Mouse (Mus musculus): ENCODE results near the gene Rpl41.

The Rpl41 gene

DNA sequence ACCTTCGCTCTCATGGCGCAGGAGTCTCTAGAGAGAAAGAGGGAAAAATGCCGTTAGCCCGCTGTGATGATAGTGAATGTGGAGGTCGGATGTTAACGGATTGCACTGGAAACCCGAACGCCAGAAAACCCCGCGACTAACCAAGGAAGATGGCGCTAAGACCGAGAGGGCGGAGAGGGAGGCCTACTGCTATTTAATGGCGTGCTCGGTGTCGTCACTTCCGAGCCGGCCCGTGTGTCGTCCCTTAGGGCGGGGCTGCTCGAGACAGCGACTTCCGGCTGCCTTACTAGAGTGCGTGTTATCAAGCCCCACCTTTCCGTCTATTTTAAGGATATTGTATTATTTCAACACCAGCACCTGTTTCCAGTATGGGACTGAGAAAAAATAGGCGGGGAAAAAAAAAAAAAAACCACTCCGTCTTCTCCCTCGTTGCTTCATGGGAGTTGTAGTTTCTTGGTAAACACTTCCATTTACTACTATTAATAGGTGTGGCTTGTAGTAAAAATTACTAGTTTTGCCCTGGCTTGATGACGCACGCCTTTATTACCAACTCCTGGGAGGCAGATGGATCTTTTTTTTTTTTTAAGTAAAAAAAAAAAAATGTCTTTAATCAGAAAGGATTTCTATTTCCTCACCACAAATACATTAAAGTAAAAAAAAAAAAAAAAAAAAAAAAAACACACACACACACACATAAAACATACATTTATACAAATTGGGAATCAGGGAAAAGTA is at the start of gene Rpl41:
TSS of gene Rpl41 (minus strand) at position 359 of the 735 bp plus-strand sequence.
- peak; percentile 83 for DNase-seq (ENCODE audit: low spot score)

- DNase-seq (ENCODE audit: low spot score), result no peak
These were observed 49.4 kb upstream of the Rpl41 start for GRCm38 (mm10) chr10:128598476-128598875.

GRCm38 (mm10) chr10:128592797-128593196 is 43.7 kb upstream of the Rpl41 start:
- no peak for DNase-seq (ENCODE audit: low spot score)

DNA sequence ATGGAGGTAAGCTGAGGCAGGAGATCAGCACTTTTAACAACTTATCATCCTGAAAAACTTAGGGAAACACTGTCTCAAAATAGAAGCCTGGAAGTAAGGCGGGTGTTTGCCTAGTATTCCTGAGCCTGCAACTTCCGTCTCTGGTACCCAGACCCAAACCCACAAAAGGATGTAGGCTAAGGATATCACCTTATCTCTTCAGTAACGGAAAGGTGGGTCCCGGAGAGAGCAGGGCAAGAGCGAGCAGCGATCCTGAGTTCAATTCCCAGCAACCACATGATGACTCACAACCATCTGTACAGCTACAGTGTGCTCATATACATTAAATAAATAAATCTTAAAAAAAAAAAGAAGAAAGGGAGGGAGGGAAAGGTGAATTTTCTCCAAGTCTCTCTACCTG is 42.3 kb upstream of the Rpl41 start:
- no peak for DNase-seq (ENCODE audit: low spot score)

GRCm38 (mm10) chr10:128590193-128590690 is 41.1 kb upstream of the Rpl41 start:
- DNase-seq (ENCODE audit: low spot score), result peak; percentile 72

- peak; percentile 64 for DNase-seq (ENCODE audit: low spot score)
These were observed 40.5 kb upstream of the Rpl41 start, which contains the start of gene Erbb3 for GRCm38 (mm10) chr10:128589464-128590192. TSS of gene Erbb3 (minus strand) at chr10:128589652.

DNA sequence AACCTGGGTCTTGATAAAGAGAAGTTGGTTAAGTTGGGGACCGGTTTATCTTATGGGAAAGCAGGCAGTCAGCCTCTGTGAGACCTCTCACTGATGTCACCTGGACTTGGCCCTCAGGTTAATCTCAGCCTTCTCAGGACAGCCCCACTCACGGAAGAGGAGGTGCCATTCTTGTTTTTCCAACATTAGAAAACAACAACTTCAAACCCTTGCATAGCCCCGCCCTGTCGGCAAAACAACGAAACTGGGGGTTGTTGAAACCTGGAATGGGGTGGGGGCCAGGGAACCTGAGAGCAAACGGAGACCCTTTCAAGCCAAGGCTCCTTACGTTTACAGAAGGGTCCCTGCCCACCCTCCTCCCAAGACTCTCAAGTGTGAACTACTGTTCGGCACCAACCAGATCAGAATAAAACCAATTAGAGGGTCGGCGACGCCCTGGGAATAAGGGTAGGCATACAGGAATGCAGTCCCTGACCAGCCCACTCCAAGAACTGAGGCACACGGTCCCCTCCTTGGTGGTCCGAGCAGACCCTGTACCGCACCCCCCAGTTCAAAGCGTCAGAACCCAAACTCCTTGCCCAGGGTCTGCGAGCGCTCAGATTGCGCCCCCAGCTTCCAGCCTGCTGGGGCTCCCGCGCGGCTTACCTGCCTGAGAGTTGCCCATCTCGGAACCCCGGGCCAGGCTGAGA is 39.8 kb upstream of the Rpl41 start:
- DNase-seq (ENCODE audit: low spot score), result no peak

- no peak for DNase-seq (ENCODE audit: low spot score)
These were observed 39.0 kb upstream of the Rpl41 start for GRCm38 (mm10) chr10:128588136-128588535.

GRCm38 (mm10) chr10:128587697-128588096 is 38.6 kb upstream of the Rpl41 start:
- no peak for DNase-seq (ENCODE audit: low spot score)

DNA sequence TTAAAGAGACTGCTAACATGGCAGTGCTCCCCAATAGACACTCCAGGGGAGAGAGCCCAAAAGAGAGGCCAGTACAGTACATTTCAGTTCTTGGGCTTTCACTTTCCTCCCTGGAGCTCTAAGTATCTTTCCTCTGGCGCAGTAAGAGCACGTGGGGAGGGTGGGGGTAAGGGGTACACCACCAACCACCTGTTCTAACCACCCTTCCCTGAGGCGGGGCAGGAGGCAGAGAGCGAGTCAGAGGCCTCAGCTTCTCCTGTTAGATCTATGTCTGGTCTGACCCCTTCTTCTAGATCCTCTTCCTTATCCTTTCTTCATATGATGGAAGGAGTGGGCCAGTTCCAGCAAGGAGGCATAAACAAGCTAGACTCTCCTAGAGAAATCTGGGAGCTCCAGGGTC is 38.0 kb upstream of the Rpl41 start:
- no peak for DNase-seq (ENCODE audit: low spot score)

DNA sequence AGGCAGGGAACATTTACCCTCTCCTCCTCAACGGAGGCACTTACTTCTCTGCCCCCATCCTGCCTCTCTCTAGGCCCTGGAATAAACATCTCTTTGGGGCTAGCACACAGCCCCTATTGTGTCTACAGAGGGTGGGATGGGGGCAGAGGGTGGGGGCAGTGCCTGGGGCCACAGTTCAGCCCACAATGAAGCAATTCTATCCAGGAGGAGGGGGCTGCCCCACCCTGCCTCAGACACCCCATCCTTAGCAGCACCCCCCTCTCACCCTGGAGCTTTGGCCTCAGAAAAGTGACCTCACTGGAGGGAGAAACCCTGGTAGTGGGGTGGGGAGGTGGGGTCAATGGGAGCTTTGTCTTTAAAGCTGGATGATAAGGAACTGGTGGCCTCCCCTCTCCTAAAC is 37.4 kb upstream of the Rpl41 start:
- DNase-seq (ENCODE audit: low spot score), result no peak

DNA sequence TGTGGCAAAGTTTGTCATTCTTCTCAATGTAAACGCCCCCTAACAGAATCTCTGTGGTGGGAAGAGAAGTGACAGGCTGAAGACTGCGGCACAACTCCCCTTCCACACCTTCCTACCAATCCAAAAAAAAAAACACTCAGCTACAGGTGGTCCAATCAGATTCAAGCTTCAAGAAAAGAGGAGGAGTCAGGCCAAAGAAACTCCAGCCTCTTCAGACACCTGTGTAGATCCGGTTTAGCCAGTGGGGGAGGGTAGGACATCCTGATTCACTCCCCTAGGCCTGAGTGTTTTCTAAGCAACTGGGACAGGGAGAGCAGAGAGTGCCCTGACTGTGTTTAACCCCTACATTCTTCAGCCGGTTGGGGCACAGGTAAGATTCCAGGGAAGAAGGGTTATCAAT is 35.3 kb upstream of the Rpl41 start:
- DNase-seq (ENCODE audit: low spot score), result peak; percentile 56

- peak; percentile 39 for DNase-seq (ENCODE audit: low spot score)
These were observed 34.5 kb upstream of the Rpl41 start for GRCm38 (mm10) chr10:128583644-128584043.

- no peak for DNase-seq (ENCODE audit: low spot score)
These were observed 30.6 kb upstream of the Rpl41 start for GRCm38 (mm10) chr10:128579731-128580130.

DNA sequence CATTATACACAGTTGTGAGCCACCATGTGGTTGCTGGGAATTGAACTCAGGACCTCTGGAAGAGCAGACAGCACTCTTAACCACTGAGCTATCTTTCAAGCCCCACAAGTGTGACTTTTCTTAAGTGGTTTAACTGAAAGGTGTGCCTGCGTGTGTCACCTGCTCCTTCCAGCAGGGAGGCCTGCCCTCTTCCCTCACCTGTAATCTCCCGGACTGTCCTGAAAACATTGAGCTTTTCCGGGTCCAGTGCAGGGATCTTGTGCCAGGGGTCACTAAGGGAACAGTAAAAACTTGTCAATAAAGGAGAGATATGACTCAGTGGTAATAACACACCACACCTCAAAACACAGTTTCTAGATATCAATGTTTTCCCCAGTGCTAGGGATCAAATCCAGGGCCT is 30.2 kb upstream of the Rpl41 start:
- no peak for DNase-seq (ENCODE audit: low spot score)

DNA sequence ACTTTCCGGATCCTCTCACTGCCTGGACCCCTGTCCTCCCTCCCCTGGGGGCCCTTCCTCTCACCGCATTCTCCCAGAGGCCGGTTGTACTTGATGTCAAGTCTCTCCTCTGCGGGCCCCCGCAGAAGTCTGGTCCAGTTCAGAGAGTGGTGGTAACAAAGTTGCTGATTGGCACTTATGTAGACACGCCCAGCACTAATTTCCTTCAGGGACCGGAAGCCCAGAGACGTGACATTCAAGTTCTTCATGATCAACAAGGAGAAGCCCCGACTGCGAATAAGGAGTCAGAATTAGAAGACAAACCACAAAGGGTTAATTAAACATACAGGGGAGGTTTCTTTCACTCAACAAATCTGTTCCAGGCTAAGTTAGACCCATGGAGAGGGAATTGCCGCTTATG is 29.2 kb upstream of the Rpl41 start:
- DNase-seq (ENCODE audit: low spot score), result no peak

DNA sequence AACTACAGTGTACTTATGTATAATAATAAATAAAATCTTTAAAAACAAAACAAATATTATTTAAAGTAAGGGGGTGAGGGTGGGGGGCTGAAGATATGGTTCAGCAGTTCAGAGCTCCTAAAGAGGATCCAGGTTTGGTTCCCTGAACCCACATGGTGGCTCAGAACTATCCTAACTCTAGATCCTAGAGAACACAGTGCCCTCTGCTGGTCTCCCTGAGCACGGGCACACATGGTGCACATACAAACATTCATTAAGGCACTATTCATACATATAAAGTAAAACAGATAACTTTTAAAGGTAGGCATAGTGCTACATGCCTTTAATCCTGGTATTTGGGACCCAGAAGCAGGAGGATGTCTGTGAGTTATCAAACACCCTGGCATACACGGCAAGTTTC is 26.0 kb upstream of the Rpl41 start:
- no peak for DNase-seq (ENCODE audit: low spot score)

DNA sequence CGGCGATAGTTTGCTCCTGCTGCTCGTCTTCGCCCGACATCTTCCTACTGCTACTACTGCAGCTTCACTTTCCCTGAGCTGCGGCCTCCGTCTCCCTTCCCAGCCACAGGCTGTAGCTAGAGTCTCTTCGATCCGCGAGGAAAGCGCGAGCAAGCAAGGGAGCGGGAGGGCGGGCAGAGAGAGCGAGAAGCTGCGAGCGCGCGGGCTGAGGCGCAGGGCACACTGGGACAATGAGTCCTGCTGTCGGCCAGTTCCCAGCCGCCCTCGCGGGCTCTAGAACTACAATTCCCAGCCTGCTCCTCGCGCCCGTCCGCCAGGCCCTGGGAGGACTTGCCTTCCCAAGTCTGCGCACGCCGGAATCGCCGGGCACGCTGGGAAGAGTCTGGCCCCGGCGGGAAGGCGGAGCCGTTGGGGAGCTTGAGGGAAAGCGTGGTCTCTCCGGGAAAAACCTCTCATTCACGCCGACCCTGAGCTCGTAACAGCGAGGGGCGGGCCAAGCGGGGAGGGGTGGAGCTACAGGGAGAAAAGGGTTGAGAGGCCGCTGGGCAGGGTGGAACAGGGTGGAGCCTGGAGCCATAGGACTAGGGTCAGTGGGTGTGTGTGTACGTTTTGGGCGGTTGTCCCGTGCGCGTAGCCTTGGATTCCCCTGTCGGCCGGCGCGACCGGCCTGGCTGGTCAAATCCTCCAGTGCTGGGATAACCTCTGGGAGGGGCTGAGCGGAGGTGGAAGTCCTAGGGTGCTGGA is 16.9 kb upstream of the Rpl41 start, which contains the start of gene Pa2g4:
TSS of gene Pa2g4 (minus strand) at position 200 of the 744 bp plus-strand sequence.
- peak; percentile 91 for DNase-seq (ENCODE audit: low spot score)

DNA sequence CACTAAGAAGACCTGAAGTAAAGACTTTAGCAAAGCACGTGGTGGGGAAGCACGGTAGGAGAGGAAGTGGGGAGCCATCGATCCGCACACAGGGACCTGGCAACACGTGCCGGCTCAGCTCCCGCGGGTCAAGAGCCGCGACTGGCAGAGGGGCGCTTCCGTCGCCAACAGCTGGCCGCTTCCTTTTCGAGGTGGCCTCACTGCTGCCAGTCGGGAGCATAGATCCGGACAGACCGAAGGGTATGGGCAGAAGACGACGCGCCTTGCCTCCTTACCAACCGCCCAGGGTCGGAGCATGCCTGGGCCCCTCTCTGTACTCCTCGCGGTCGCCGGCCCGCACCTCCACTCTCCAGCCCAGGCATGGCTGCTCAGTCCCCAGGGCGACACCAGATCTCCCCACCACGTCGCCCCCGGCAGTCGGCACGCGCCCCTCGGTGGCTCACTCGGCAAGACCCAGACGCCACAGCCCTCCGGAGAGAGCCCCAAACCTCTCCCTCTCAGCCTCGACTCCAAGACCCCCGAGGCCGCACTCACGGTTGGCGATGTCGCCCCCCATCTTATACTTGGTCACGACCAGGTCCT is 16.2 kb upstream of the Rpl41 start:
- no peak for DNase-seq (ENCODE audit: low spot score)

DNA sequence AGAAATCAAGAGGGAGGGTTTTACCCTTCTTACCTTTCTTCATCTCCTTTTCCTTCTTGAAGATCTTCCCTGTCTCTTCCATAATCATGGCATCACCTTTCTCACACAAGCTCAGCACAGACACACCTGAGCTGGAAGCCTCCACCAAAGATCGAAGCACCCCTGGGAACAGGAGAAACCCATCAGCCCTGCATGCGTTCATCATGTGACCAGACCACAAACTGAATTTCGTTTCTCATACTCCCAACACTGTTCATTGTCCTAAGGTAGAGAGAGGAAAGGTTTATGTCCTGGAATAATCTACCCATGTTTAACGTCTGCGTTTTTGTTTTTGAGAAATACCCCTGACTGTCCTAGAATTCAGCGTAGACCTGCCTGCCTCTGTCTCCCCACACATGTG is 14.4 kb upstream of the Rpl41 start:
- no peak for DNase-seq (ENCODE audit: low spot score)

- no peak for DNase-seq (ENCODE audit: low spot score)
These were observed 7.9 kb upstream of the Rpl41 start for GRCm38 (mm10) chr10:128556963-128557362.

GRCm38 (mm10) chr10:128556286-128556685 is 7.2 kb upstream of the Rpl41 start:
- no peak for DNase-seq (ENCODE audit: low spot score)
